Comparison of ENCODE assay signal across 17 mouse cellular contexts in the genomic region with DNA sequence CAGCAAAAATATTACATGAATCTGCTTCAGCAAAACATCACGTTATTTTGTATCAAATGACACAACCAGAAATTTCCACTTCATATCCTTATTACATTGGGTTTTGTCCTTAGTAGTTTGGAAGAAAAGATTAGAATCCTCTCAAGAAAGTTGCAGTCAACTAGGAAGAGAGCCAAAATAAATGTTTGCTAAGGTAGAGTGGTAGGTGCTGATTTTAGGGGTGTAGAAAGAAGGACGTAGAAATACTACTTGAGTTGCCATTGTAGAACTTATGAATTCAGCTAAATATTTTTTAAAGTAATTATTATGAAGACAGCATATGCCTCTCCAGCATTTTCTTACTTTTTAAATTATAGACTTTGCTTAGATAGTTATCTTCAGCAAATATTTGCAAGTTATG.
"Had no signal": no experiment of that assay in that cellular context is flagged by ENCODE, and none has a peak within 500 bp of the region (broad histone marks: within the 10 kb centered on the region; RNA-seq: fewer than 3 reads in every experiment).

No protein-coding gene starts in this region.

- H3K36me3 ChIP-seq: liver, embryonic 13.5 days; liver, embryonic 15.5 days; midbrain, embryonic 13.5 days; midbrain, embryonic 15.5 days; neural tube, embryonic 12.5 days had no signal

- ATAC-seq: liver, postnatal 0 days; midbrain, embryonic 13.5 days; midbrain, embryonic 15.5 days had no signal

- H3K27ac ChIP-seq: liver, embryonic 13.5 days; liver, embryonic 15.5 days; macrophage; midbrain, embryonic 13.5 days; midbrain, embryonic 15.5 days; neural tube, embryonic 12.5 days had no signal

- H3K27me3 ChIP-seq: liver, embryonic 13.5 days; liver, embryonic 15.5 days; megakaryocyte, embryonic 14.5 days; midbrain, embryonic 13.5 days; midbrain, embryonic 15.5 days; neural tube, embryonic 12.5 days had no signal

- DNase-seq: liver; liver, embryonic 13.5 days; liver, postnatal 0 days; right cerebral cortex, postnatal 25 days; right cerebral cortex, postnatal 4 days; spleen, adult 18-20 months; thymus, adult 18-20 months; thymus, postnatal 14 days; thymus, postnatal 36 days had no signal

- H3K9ac ChIP-seq: liver, embryonic 13.5 days; liver, embryonic 15.5 days; liver, postnatal 0 days; midbrain, embryonic 13.5 days; midbrain, embryonic 15.5 days; neural tube, embryonic 12.5 days had no signal

- H3K9me3 ChIP-seq: liver, embryonic 13.5 days; liver, embryonic 15.5 days; midbrain, embryonic 13.5 days; midbrain, embryonic 15.5 days; neural tube, embryonic 12.5 days had no signal

- H3K4me2 ChIP-seq: liver, embryonic 11.5 days; liver, embryonic 13.5 days; liver, embryonic 15.5 days; midbrain, embryonic 11.5 days; midbrain, embryonic 13.5 days; midbrain, embryonic 15.5 days; neural tube, embryonic 12.5 days had no signal

- H3K4me3 ChIP-seq: liver, embryonic 13.5 days; liver, embryonic 15.5 days; megakaryocyte, embryonic 14.5 days; midbrain, embryonic 13.5 days; midbrain, embryonic 15.5 days; neural tube, embryonic 12.5 days had no signal

- H3K4me1 ChIP-seq: liver, embryonic 13.5 days; liver, embryonic 15.5 days; megakaryocyte, embryonic 14.5 days; midbrain, embryonic 13.5 days; midbrain, embryonic 15.5 days; neural tube, embryonic 12.5 days had no signal
